Mouse (Mus musculus) lung, postnatal 14 days (tissue): Measurements from ENCODE around the gene Fam89b.
A peak's percentile ranks its signal among the peaks of the same experiment; 100 is the strongest.

Experiments
- DNase-seq: peaks from one replicate; pipeline ENCODE4 v3.0.0; 2021

The Fam89b gene

DNA sequence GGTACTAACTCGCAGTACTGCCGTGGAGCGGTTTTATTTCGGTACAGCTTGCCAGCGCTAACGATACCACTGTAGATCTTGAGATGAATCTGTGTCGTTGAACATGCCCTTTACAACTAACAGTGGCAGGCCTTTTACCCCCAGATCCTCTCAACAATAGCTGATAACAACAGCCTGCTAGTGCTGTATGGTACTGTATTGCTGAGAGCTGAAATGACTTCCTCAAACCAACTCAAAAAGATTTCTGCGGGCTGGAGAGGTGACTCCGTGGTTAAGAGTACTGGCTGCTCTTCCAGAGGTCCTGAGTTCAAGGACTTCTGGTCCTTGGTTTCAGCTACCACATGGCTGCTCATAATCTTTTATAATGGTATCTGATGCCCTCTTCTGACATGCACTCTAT is 4.9 kb upstream of the Fam89b start:
- DNase-seq: no peak

GRCm38 (mm10) chr19:5731264-5731978 is 2.0 kb upstream of the Fam89b start:
- peak; percentile 94 for DNase-seq

DNA sequence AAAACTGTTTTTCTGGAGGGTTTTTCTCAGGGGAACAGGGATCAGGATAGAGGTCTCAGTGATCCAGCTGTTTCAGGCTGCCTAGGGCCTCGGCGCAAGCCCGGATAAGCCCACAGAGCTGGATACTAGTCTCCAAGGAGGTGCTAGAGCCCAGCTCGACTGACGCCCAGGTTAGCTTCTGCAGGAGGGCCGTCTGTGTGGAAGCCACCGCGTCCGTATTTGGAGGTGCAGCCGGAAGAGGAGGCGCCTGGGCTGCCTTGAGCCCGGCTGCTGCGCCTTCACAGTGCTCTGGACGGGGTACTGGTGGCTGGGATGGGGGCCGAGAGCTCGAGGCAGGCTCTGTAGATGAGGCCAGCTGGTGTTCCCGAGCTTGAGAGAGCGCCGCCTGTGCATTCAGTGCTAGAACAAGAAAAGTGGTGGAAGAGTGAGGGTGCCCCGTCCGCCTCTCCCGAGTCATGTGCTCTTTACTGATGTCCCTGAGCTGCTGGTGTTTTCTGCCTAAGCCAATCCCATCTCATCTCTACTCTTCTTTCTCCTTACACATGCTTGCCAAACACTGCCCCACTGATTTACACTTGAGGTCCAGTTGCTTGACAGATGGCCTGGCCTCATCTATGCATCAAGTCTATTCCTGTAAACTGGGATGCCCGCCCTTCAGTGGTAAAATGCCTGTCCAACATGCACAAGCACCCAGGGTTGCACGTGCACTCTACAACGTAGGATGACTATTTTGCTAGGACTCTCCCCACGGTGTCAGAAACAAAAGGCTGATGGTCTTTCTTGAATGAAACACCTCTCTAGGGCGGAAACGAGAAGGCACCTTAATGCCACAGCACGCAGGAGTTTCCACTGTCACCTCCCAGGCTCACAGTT is 1.1 kb upstream of the Fam89b start:
- DNase-seq: no peak

DNA sequence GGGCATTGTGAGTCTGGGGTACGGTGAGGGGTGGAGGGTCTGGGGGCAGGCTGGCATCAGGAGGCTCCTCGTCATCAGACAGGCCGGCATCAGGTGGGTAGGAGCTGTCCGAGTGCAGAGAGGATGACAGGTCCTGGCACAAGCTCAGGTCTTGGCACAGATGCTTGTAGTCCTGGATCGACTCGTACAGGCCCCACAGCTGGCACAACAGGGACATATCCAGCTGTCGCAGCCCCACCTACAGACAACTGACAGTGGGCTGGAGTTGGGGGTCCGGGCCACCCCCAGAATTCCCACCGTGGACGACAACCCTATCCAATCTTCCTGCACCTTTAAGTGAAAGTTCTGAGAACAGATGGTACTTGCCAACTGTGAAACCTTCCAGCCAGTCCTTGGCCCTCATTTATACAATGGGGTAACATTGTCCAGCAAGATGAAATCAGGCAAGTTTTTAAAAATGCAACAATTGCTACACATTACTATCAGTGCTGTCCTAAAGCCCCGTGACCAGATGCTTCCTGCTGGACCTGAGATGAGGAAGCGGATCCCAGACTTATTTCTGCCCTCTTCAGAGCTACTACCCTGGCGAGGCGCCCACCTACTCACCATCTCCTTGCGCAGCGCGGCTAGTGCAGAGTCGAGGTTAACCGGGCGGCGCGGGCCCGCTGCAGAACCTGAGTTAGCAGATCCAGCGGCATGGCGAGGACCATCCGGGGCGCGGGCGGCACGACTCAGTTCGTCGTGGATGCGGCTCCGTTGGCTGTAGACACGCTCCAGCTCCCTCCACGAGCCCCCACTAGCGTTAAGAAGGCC is 616 bp downstream of the Fam89b start:
- peak; percentile 66 for DNase-seq

- DNase-seq: peak; percentile 93
Measured at GRCm38 (mm10) chr19:5727701-5728100, 1.8 kb downstream of the Fam89b start.

DNA sequence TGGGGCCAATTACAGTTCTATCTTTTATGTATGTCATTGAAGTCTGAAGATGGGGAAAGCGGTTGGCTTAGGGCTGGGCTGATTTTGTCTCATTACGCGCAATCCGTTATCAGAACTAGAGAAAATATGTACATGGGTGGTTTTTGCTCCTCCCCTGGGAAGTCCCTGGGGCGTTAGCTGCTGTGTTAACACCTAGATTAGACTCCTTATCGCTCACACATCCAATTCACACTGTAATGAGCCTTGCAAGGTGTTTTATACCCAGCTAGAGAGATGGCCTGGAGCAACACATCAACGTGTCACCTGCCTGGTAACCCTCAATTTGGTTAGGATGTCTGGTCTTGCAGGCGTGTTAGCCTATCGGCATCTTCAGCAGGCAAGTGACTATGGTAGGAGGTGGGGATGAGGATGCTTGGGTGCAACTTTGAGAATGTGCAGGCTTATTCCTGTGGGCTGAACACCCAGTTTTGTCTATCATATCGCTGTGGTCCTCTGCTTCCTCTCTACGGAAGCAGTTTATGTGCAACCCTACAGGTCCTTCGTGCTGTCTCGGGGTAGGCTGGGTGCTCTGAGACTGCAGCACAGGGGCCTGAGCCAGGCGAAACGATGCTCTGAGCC is 2.4 kb downstream of the Fam89b start:
- DNase-seq: no peak

DNA sequence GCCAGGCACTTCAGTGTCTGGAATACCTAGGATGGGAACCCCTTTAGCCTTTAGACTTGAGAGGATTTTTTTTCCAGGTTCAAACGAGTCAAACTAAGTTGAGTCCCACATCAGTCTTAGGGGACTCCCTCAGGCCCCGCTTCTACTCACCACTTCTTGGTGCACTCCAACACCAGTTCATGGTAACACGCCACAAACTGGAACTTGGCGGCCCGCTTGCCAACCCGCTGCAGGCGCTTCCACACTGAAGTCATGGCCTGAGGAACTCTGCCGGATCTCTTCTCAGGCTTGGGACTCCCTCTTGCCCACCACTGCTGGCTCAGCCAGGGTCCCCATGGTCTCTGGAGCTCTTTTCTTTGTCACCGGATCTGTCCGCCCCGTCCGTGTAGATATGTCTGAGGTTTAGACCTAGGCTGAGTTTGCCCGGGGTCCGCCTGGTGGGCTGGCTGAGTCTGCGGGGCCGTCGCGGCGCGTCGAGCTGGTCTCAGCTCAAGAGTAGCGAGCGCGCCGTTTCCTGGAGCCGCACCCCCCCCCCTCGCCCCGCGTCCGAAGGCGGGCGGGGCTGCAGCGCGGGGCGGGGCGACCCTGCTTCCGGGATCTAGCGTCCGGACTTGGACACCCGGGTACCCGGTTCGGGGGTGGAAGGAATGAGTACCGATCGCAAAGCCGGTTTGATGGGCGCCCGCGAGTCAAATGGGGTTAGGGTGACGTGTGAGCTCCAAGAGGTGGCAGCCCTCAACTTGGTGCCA is 3.5 kb downstream of the Fam89b start, which contains the start of gene Ehbp1l1:
Gene Ehbp1l1 (minus strand): TSS at position 551 of the 749 bp plus-strand sequence.
- DNase-seq: peak; percentile 83

- peak; percentile 28 for DNase-seq
Measured at GRCm38 (mm10) chr19:5725029-5725707, 4.3 kb downstream of the Fam89b start.

DNA sequence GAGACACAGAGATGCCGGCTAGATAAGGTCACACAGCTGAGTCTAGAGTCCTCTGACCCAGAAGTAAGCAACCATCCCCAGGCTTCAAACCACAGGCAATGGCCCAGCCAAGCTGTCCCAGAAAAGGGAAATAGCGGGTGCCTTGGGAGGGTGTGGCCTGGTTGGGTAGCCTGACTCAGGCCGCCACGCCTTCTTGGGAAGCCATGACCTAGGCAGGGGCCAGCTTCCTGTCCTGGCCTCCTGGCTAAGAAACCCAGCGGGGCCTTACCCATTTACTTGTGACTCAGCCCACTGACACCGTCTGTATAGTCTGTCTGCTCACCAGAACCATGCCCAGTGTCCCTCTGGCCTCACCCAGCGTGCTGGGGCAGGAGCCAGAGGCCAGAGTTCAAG is 4.9 kb downstream of the Fam89b start:
- DNase-seq: peak; percentile 70

- DNase-seq: no peak
Measured at GRCm38 (mm10) chr19:5723934-5724548, 5.4 kb downstream of the Fam89b start.

DNA sequence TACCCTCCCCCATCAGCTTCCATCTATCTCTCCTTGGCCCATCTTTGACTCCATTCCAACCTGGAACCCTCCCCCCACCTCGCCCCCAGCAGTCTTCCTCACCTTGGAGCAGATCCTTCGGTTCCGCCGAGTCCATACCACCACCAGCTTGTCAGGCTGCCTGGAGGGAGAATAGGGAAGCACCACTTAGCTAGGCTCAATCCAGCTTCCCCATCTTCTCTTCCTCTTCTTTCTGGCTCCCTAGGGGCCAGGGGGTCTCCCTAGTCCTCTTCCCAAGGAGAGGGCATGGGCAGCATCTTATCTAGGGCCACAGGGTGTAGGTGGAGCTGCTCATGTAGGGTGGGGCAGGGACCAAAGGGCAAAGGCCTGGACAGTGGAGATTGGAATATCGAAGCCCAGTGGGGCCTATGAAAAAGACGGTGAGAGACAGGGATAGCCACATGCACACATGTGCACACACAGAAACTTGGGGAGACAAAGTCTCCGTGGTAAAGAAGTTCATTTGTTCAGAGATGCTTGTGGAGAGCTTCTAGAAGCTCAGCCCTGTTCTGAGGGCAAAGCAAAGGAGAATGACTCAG is 6.5 kb downstream of the Fam89b start:
- DNase-seq: no peak

GRCm38 (mm10) chr19:5721233-5721632 is 8.2 kb downstream of the Fam89b start:
- DNase-seq: no peak

DNA sequence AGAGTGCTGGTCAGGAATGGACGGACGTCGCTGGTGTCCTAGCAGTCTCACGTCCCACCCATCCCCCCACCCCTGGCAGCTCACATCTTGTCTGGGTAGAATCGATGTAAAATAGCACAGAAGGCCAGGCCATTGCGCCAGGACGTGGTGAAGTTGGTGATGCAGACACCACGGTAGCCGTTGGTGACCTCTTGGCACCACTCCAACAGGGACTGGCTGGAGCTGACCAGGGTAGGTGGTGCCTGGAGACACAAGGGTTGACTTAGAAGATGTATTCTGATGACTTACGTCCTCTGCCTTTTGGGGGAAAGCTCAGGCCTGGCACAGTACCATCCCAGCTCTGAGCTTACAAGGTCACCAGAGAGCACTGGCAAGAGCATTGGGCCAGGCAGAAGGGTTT is 12.5 kb downstream of the Fam89b start:
- no peak for DNase-seq

GRCm38 (mm10) chr19:5715793-5716688 is 13.4 kb downstream of the Fam89b start:
- peak; percentile 58 for DNase-seq

GRCm38 (mm10) chr19:5713730-5714129 is 15.7 kb downstream of the Fam89b start:
- DNase-seq: peak; percentile 81

- no peak for DNase-seq
Measured at GRCm38 (mm10) chr19:5713255-5713654, 16.2 kb downstream of the Fam89b start.

GRCm38 (mm10) chr19:5711907-5712460 is 17.5 kb downstream of the Fam89b start:
- no peak for DNase-seq

DNA sequence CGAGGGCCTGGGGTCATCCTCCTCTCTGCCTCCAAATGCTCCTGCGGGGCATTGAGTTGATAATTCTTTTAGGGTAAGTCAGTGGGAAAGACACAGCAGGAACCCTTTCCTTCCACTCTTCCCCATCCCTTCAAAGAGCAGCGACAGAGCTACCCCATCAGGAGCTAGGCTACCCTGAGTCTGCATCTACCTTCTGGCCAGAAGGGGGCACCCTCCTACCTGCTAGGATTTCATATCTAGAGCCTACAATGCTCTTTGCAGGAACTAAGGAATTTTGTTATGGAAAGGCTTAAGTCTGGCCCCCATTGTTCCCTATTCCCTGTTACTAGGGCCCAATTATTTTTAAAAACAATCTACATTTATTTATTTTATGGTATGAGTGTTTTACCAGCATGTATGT is 18.2 kb downstream of the Fam89b start:
- DNase-seq: peak; percentile 88

DNA sequence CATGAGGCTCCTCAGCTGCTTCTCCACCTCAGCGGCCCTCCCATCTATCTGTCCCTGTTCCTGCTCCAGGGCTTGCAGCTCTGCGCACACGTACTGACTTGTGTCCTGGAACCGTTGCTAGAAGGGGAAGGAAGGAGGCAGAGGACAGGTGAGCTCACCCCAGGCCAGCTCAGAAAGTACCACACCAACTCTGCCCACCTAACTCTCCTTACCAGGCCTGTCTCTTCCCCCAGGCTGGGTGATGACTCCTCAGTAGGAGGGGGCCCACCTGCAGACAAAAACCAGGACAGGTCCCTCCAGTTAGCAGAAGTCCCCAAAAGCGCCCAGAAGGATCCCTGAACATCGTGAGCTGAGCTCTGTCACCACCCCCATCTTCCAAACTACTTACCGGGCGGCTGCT is 18.9 kb downstream of the Fam89b start:
- DNase-seq: no peak
